Comparison of ENCODE assay signal across 16 mouse cellular contexts in genomic region chr3:22204186-22204585, GRCm38 (mm10).
"Had no signal": no experiment of that assay in that cellular context is flagged by ENCODE, and none has a peak within 500 bp of the region (broad histone marks: within the 10 kb centered on the region; RNA-seq: fewer than 3 reads in every experiment).

No protein-coding gene starts in this region.

- ATAC-seq: hindbrain, postnatal 0 days; intestine, embryonic 16.5 days had no signal

- DNase-seq: gastrocnemius, adult 2 months; gastrocnemius, postnatal 10 days; gastrocnemius, postnatal 25 days; heart, adult 11 months; heart, adult 2 months; heart, postnatal 14 days; heart, postnatal 36 days; kidney, adult 11 months; kidney, adult 2 months; kidney, postnatal 10 days; kidney, postnatal 25 days; kidney, postnatal 4 days; liver; liver, embryonic 13.5 days had no signal
